Mouse (Mus musculus) liver, embryonic 18 days (tissue): ENCODE data around the gene Gm13030. TPM values are rescaled to one million over a fixed set of nuclear protein-coding genes. Genes with fewer than 3 reads are reported as not detected.

Experiments used
- polyA plus RNA-seq: library from polyadenylated mRNA; depleted of rRNA; stranded (reverse); fragments of >200 nt; gene quantifications from 2 replicates; pipeline ENCODE4 v1.2.3, GENCODE M21; 2012; rRNA removed

Gm13030 gene
- not detected in 2 replicates for polyA plus RNA-seq

DNA sequence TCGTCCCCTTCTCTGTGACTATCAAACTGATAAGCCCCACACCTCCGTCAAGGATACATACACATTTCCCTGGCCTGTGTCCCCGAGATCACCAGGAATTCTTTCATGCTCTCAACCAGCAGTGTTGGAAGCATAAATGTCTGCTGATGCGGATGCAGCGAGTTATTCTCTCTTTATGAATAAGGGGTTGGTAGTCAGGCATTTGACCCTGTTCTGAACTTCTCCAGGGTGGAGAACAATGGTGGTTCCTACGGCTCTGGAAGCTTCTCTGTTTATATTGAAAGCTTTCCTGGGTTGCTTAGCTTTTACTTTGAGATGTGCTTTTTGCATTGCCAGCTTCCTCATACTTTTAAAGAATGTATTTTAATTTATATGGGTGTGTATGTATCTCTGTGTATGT, at the start of gene Gm13030:
TSS of gene Gm13030 (minus strand) at position 101 of the 400 bp plus-strand sequence.

GRCm38 (mm10) chr4:138913797-138914196, 40.0 kb upstream of the Gm13030 start, which contains the start of gene Otud3:
TSS of gene Otud3 (minus strand) at chr4:138913945.

DNA sequence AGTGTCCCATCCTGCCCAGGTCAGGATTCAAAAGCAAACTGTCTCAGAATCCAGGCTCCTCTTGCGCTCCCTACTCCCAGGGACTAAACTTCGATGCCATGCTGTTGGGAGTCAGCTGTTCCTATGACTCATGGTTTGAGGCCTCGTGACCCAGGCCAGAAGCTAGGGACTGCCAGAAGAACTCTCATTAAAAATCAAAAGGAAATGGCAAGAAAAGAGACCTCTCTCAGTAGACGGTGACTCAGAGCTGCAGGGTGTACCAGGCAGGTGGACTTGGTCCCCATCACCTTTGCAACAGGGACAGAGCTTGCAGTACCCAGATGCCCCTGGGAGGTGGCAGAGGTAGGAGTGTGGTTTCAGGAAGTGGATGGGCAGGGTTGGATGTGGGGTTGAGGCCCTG, 4.0 kb upstream of the Gm13030 start, which contains the start of gene Pla2g2e:
TSS of gene Pla2g2e (plus strand) at position 212 of the 400 bp plus-strand sequence.

GRCm38 (mm10) chr4:138863344-138863998, 10.3 kb downstream of the Gm13030 start, which contains the start of gene Pla2g5:
TSS of gene Pla2g5 (minus strand) at chr4:138863482.

Other genes starting within 250 kb of the Gm13030 start
- gene Vwa5b1, start 238.1 kb downstream of the Gm13030 start, polyA plus RNA-seq = not detected in 2 replicates
- gene Pla2g2c, start 149.2 kb downstream of the Gm13030 start, polyA plus RNA-seq = 0.02 TPM in 1 of 2 replicates, not detected in the other
- gene Ubxn10, start 136.8 kb downstream of the Gm13030 start, polyA plus RNA-seq = 0.06 and 0.10 TPM in 2 replicates
- 0.01 and 0.02 TPM in 2 replicates for gene Pla2g2f, start 116.3 kb downstream of the Gm13030 start, polyA plus RNA-seq
- 0.05 and 0.06 TPM in 2 replicates for gene Pla2g2d, start 98.2 kb downstream of the Gm13030 start, polyA plus RNA-seq
- 0.05 TPM in 1 of 2 replicates, not detected in the other for gene Pla2g5, start 10.5 kb downstream of the Gm13030 start, polyA plus RNA-seq
- gene Pla2g2e, start 4.0 kb upstream of the Gm13030 start, polyA plus RNA-seq = not detected in 2 replicates
- gene Otud3, start 40.0 kb upstream of the Gm13030 start, polyA plus RNA-seq = 1.6 and 2.1 TPM in 2 replicates
- gene Rnf186, start 93.1 kb upstream of the Gm13030 start, polyA plus RNA-seq = 1.5 and 2.1 TPM in 2 replicates
- 4.7 and 4.8 TPM in 2 replicates for gene Tmco4, start 98.9 kb upstream of the Gm13030 start, polyA plus RNA-seq
- not detected in 2 replicates for gene Htr6, start 201.6 kb upstream of the Gm13030 start, polyA plus RNA-seq
- 2.4 and 2.5 TPM in 2 replicates for gene Nbl1, start 219.0 kb upstream of the Gm13030 start, polyA plus RNA-seq